Mouse (Mus musculus) midbrain, embryonic 12.5 days (tissue): ENCODE measurements at regions not wholly inside any gene's neighbourhood (a gene's known extent, or its start where the extent isn't known, plus 50 kb on each side); places are given as distances from the start of the nearest gene placed in this dataset.

ENCODE experiments used
- ATAC-seq: fragments of 200-750 bp; cut with Nextera tagmentation; 2 replicates; pipeline ENCODE4 v1.8.0; 2017; ENCODE audit warnings: low read depth, moderate TSS enrichment, moderate library complexity; ENCODE audit not compliant: low FRiP score
- H3K27ac ChIP-seq: fragments of 300-500 bp; sonication (generic); replicated peaks from 2 replicates; pipeline ENCODE4 v1.5.1; 2016; ENCODE audit warnings: mild to moderate bottlenecking
- H3K27me3 ChIP-seq: fragments of 300-500 bp; sonication (generic); 2 replicates; pipeline ENCODE4 v1.6.1; 2016; ENCODE audit warnings: mild to moderate bottlenecking
- H3K36me3 ChIP-seq: fragments of 300-500 bp; sonication (generic); 2 replicates; pipeline ENCODE4 v1.6.1; 2016
- H3K4me1 ChIP-seq: fragments of 300-500 bp; sonication (generic); 2 replicates; pipeline ENCODE4 v1.6.1; 2016
- H3K4me2 ChIP-seq: fragments of 300-500 bp; sonication (generic); replicated peaks from 2 replicates; pipeline ENCODE4 v1.6.1; 2016; ENCODE audit warnings: mild to moderate bottlenecking, moderate library complexity
- H3K4me3 ChIP-seq: fragments of 300-500 bp; sonication (generic); 2 replicates; pipeline ENCODE4 v1.5.1; 2016; ENCODE audit warnings: mild to moderate bottlenecking
- H3K9ac ChIP-seq: fragments of 300-500 bp; sonication (generic); replicated peaks from 2 replicates; pipeline ENCODE4 v1.6.1; 2016; ENCODE audit warnings: mild to moderate bottlenecking, moderate library complexity
- H3K9me3 ChIP-seq: fragments of 300-500 bp; sonication (generic); 2 replicates; pipeline ENCODE4 v1.6.1; 2016; ENCODE audit warnings: mild to moderate bottlenecking
- WGBS: fragments of 180-500 bp; shearing (Covaris S2); methylation state at CpG from one replicate; pipeline ENCODE4 v1.1.7; 2016; 5-methylcytosine and 5-hydroxymethylcytosine counted together

- H3K9me3 ChIP-seq = no peaks in the 10 kb centered on the region
- H3K4me1 ChIP-seq = no peaks in the 10 kb centered on the region
- H3K27me3 ChIP-seq = no peaks in the 10 kb centered on the region
- no peak for ATAC-seq
- 71% methylated on average over 2 of the region's 2 CpGs for WGBS
- no peak overlapping the region for H3K4me3 ChIP-seq
- no peak overlapping the region for H3K27ac ChIP-seq
- H3K9ac ChIP-seq = no peak overlapping the region
- no peak overlapping the region for H3K4me2 ChIP-seq
- H3K36me3 ChIP-seq = no peaks in the 10 kb centered on the region
Measured at GRCm38 (mm10) chr7:70874393-70874792, 476.9 kb downstream of the Gm10295 start.

GRCm38 (mm10) chr7:70870841-70871534 is 480.3 kb downstream of the Gm10295 start:
- H3K4me3 ChIP-seq = no peak overlapping the region
- WGBS = 70% methylated on average over 10 of the region's 10 CpGs
- no peaks in the 10 kb centered on the region for H3K36me3 ChIP-seq
- H3K9me3 ChIP-seq = no peaks in the 10 kb centered on the region
- H3K4me2 ChIP-seq = no peak overlapping the region
- H3K9ac ChIP-seq = no peak overlapping the region
- ATAC-seq = no peak
- no peaks in the 10 kb centered on the region for H3K4me1 ChIP-seq
- no peaks in the 10 kb centered on the region for H3K27me3 ChIP-seq
- H3K27ac ChIP-seq = no peak overlapping the region

GRCm38 (mm10) chr7:70869125-70869524 is 482.2 kb downstream of the Gm10295 start:
- Histone ChIP-seq H3K36me3 (no peaks in the 10 kb centered on the region), H3K9ac (no peak overlapping the region), H3K27ac (no peak overlapping the region), H3K27me3 (no peaks in the 10 kb centered on the region), H3K4me3 (no peak overlapping the region), H3K9me3 (no peaks in the 10 kb centered on the region), H3K4me2 (no peak overlapping the region), H3K4me1 (no peaks in the 10 kb centered on the region)
- no peak for ATAC-seq
- WGBS = 78% methylated on average over 1 of the region's 1 CpGs

GRCm38 (mm10) chr7:70859957-70860356 is 491.3 kb downstream of the Gm10295 start:
- H3K27ac ChIP-seq = no peak overlapping the region
- 90% methylated on average over 4 of the region's 4 CpGs for WGBS
- no peaks in the 10 kb centered on the region for H3K9me3 ChIP-seq
- no peaks in the 10 kb centered on the region for H3K4me1 ChIP-seq
- H3K9ac ChIP-seq = no peak overlapping the region
- no peaks in the 10 kb centered on the region for H3K36me3 ChIP-seq
- H3K27me3 ChIP-seq = no peaks in the 10 kb centered on the region
- ATAC-seq = no peak
- H3K4me3 ChIP-seq = no peak overlapping the region
- no peak overlapping the region for H3K4me2 ChIP-seq

GRCm38 (mm10) chr7:70850726-70851125 is 484.2 kb upstream of the Nr2f2 start:
- Histone ChIP-seq H3K9ac (no peak overlapping the region), H3K4me3 (no peak overlapping the region), H3K36me3 (no peaks in the 10 kb centered on the region), H3K4me2 (no peak overlapping the region), H3K4me1 (0 out of 2 replicates have a peak, but pooled peaks cover 3% of the 10 kb centered on the region), H3K27ac (no peak overlapping the region), H3K27me3 (no peaks in the 10 kb centered on the region), H3K9me3 (no peaks in the 10 kb centered on the region)
- no peak for ATAC-seq
- WGBS = 83% methylated on average over 2 of the region's 2 CpGs

GRCm38 (mm10) chr7:70848016-70848776 is 481.7 kb upstream of the Nr2f2 start:
- WGBS = 68% methylated on average over 4 of the region's 4 CpGs
- 0 out of 2 replicates have a peak, but pooled peaks cover 3% of the 10 kb centered on the region for H3K4me1 ChIP-seq
- H3K4me3 ChIP-seq = no peak overlapping the region
- no peaks in the 10 kb centered on the region for H3K36me3 ChIP-seq
- no peaks in the 10 kb centered on the region for H3K27me3 ChIP-seq
- no peaks in the 10 kb centered on the region for H3K9me3 ChIP-seq
- no peak for ATAC-seq
- no peak overlapping the region for H3K27ac ChIP-seq
- H3K4me2 ChIP-seq = no peak overlapping the region
- H3K9ac ChIP-seq = no peak overlapping the region

GRCm38 (mm10) chr7:70847450-70847993 is 481.0 kb upstream of the Nr2f2 start:
- 71% methylated on average over 8 of the region's 8 CpGs for WGBS
- no peak overlapping the region for H3K4me3 ChIP-seq
- no peak for ATAC-seq
- H3K9ac ChIP-seq = no peak overlapping the region
- H3K27me3 ChIP-seq = no peaks in the 10 kb centered on the region
- H3K9me3 ChIP-seq = no peaks in the 10 kb centered on the region
- no peak overlapping the region for H3K4me2 ChIP-seq
- no peaks in the 10 kb centered on the region for H3K36me3 ChIP-seq
- H3K27ac ChIP-seq = no peak overlapping the region
- 0 out of 2 replicates have a peak, but pooled peaks cover 3% of the 10 kb centered on the region for H3K4me1 ChIP-seq

GRCm38 (mm10) chr7:70846076-70846475 is 479.5 kb upstream of the Nr2f2 start:
- ATAC-seq = no peak
- Histone ChIP-seq H3K27ac (no peak overlapping the region), H3K36me3 (no peaks in the 10 kb centered on the region), H3K4me3 (no peak overlapping the region), H3K9me3 (no peaks in the 10 kb centered on the region), H3K27me3 (no peaks in the 10 kb centered on the region), H3K4me1 (0 out of 2 replicates have a peak, but pooled peaks cover 3% of the 10 kb centered on the region), H3K4me2 (no peak overlapping the region), H3K9ac (no peak overlapping the region)
- 8% methylated on average over 4 of the region's 4 CpGs for whole genome bisulfite sequencing

GRCm38 (mm10) chr7:70840142-70840541 is 473.6 kb upstream of the Nr2f2 start:
- Histone ChIP-seq H3K9me3 (no peaks in the 10 kb centered on the region), H3K9ac (no peak overlapping the region), H3K4me1 (no peaks in the 10 kb centered on the region), H3K27ac (no peak overlapping the region), H3K4me3 (no peak overlapping the region), H3K36me3 (no peaks in the 10 kb centered on the region), H3K4me2 (no peak overlapping the region), H3K27me3 (no peaks in the 10 kb centered on the region)
- 92% methylated on average over 1 of the region's 1 CpGs for WGBS
- no peak for ATAC-seq

- H3K4me2 ChIP-seq = no peak overlapping the region
- no peaks in the 10 kb centered on the region for H3K4me1 ChIP-seq
- no peak overlapping the region for H3K9ac ChIP-seq
- no peaks in the 10 kb centered on the region for H3K36me3 ChIP-seq
- H3K27me3 ChIP-seq = no peaks in the 10 kb centered on the region
- ATAC-seq = no peak
- 85% methylated on average over 2 of the region's 2 CpGs for WGBS
- no peak overlapping the region for H3K4me3 ChIP-seq
- H3K9me3 ChIP-seq = no peaks in the 10 kb centered on the region
- H3K27ac ChIP-seq = no peak overlapping the region
Measured at GRCm38 (mm10) chr7:70839190-70839589, 472.7 kb upstream of the Nr2f2 start.

- ATAC-seq = no peak
- H3K27ac ChIP-seq = no peak overlapping the region
- WGBS = 63% methylated on average over 4 of the region's 4 CpGs
- H3K4me3 ChIP-seq = no peak overlapping the region
- no peak overlapping the region for H3K4me2 ChIP-seq
- H3K4me1 ChIP-seq = no peaks in the 10 kb centered on the region; the same call in 1 of the 2 replicates
- H3K27me3 ChIP-seq = no peaks in the 10 kb centered on the region
- no peaks in the 10 kb centered on the region for H3K9me3 ChIP-seq
- H3K9ac ChIP-seq = no peak overlapping the region
- no peaks in the 10 kb centered on the region for H3K36me3 ChIP-seq
Measured at GRCm38 (mm10) chr7:70834787-70835461, 468.4 kb upstream of the Nr2f2 start.
